Mouse (Mus musculus): ENCODE data around the gene Smpd2.

Smpd2 gene

GRCm38 (mm10) chr10:41488877-41489276 is 1.3 kb downstream of the Smpd2 start:
- DNase-seq (ENCODE audit: low read depth, low spot score), result no peak

- no peak for DNase-seq (ENCODE audit: low read depth, low spot score)
Measured at GRCm38 (mm10) chr10:41486506-41487170, 3.5 kb downstream of the Smpd2 start.

GRCm38 (mm10) chr10:41485778-41486177 is 4.4 kb downstream of the Smpd2 start:
- DNase-seq (ENCODE audit: low read depth, low spot score), result no peak

- DNase-seq (ENCODE audit: low read depth, low spot score), result no peak
Measured at GRCm38 (mm10) chr10:41482446-41482845, 7.7 kb downstream of the Smpd2 start.

- DNase-seq (ENCODE audit: low read depth, low spot score), result no peak
Measured at GRCm38 (mm10) chr10:41480938-41481880, 9.0 kb downstream of the Smpd2 start.

- no peak for DNase-seq (ENCODE audit: low read depth, low spot score)
Measured at GRCm38 (mm10) chr10:41479961-41480360, 10.2 kb downstream of the Smpd2 start.

GRCm38 (mm10) chr10:41477278-41478181 is 12.6 kb downstream of the Smpd2 start:
- DNase-seq (ENCODE audit: low read depth, low spot score), result peak; percentile 60

- DNase-seq (ENCODE audit: low read depth, low spot score), result no peak
Measured at GRCm38 (mm10) chr10:41477018-41477277, 13.2 kb downstream of the Smpd2 start.

GRCm38 (mm10) chr10:41476171-41477017 is 13.8 kb downstream of the Smpd2 start, which contains the start of gene Mical1:
TSS of gene Mical1 (plus strand) at chr10:41476314.
- DNase-seq (ENCODE audit: low read depth, low spot score), result peak; percentile 46

- no peak for DNase-seq (ENCODE audit: low read depth, low spot score)
Measured at GRCm38 (mm10) chr10:41474981-41475391, 15.2 kb downstream of the Smpd2 start.

- DNase-seq (ENCODE audit: low read depth, low spot score), result no peak
Measured at GRCm38 (mm10) chr10:41473782-41474468, 16.2 kb downstream of the Smpd2 start.

GRCm38 (mm10) chr10:41472962-41473481 is 17.1 kb downstream of the Smpd2 start:
- DNase-seq (ENCODE audit: low read depth, low spot score), result no peak

- no peak for DNase-seq (ENCODE audit: low read depth, low spot score)
Measured at GRCm38 (mm10) chr10:41472534-41472933, 17.6 kb downstream of the Smpd2 start.

- DNase-seq (ENCODE audit: low read depth, low spot score), result no peak
Measured at GRCm38 (mm10) chr10:41470693-41471092, 19.5 kb downstream of the Smpd2 start.

GRCm38 (mm10) chr10:41467325-41467724 is 22.8 kb downstream of the Smpd2 start:
- DNase-seq (ENCODE audit: low read depth, low spot score), result no peak

- peak; percentile 46 for DNase-seq (ENCODE audit: low read depth, low spot score)
Measured at GRCm38 (mm10) chr10:41464401-41464955, 25.7 kb downstream of the Smpd2 start.

GRCm38 (mm10) chr10:41461057-41461722 is 29.0 kb downstream of the Smpd2 start:
- DNase-seq (ENCODE audit: low read depth, low spot score), result peak; percentile 63

GRCm38 (mm10) chr10:41460501-41460900 is 29.7 kb downstream of the Smpd2 start:
- no peak for DNase-seq (ENCODE audit: low read depth, low spot score)

- no peak for DNase-seq (ENCODE audit: low read depth, low spot score)
Measured at GRCm38 (mm10) chr10:41459990-41460389, 30.2 kb downstream of the Smpd2 start.
